Mouse (Mus musculus) midbrain, embryonic 14.5 days (tissue): ENCODE measurements at regions not wholly inside any gene's neighbourhood (a gene's known extent, or its start where the extent isn't known, plus 50 kb on each side); places are given as distances from the start of the nearest gene placed in this dataset.

Experiments
- ATAC-seq: fragments of 200-750 bp; cut with Nextera tagmentation; 2 replicates; pipeline ENCODE4 v1.8.0; 2017; ENCODE audit warnings: moderate number of reproducible peaks, moderate library complexity; ENCODE audit not compliant: low FRiP score, low TSS enrichment
- DNase-seq: peaks from one replicate; pipeline ENCODE4 v3.0.0-alpha.2; 2015
- H3K27ac ChIP-seq: fragments of 300-500 bp; sonication (generic); replicated peaks from 2 replicates; pipeline ENCODE4 v1.5.1; 2014; ENCODE audit warnings: mild to moderate bottlenecking, low read depth, low read length, moderate library complexity
- H3K27me3 ChIP-seq: fragments of 300-500 bp; sonication (generic); 2 replicates; pipeline ENCODE4 v1.6.1; 2014; ENCODE audit warnings: low read length, control low read depth, mixed read lengths; ENCODE audit not compliant: control insufficient read depth, insufficient read depth
- H3K36me3 ChIP-seq: fragments of 300-500 bp; sonication (generic); 2 replicates; pipeline ENCODE4 v1.6.1; 2014; ENCODE audit warnings: low read length, control low read depth; ENCODE audit not compliant: control insufficient read depth, insufficient read depth
- H3K4me1 ChIP-seq: fragments of 300-500 bp; sonication (generic); 2 replicates; pipeline ENCODE4 v1.6.1; 2014; ENCODE audit warnings: mild to moderate bottlenecking, antibody characterized with exemption, low read length, control low read depth; ENCODE audit not compliant: control insufficient read depth, insufficient read depth
- H3K4me2 ChIP-seq: fragments of 300-500 bp; sonication (generic); 2 replicates; pipeline ENCODE4 v1.6.1; 2014; ENCODE audit warnings: mild to moderate bottlenecking, low read length, moderate library complexity
- H3K4me3 ChIP-seq: fragments of 300-500 bp; sonication (generic); replicated peaks from 2 replicates; pipeline ENCODE4 v1.5.1; 2014; ENCODE audit warnings: low read depth, low read length
- H3K9ac ChIP-seq: fragments of 300-500 bp; sonication (generic); replicated peaks from 2 replicates; pipeline ENCODE4 v1.6.1; 2014; ENCODE audit warnings: mild to moderate bottlenecking, low read length, moderate library complexity
- H3K9me3 ChIP-seq: fragments of 300-500 bp; sonication (generic); 2 replicates; pipeline ENCODE4 v1.6.1; 2016; ENCODE audit warnings: low read length, control low read depth, mixed read lengths; ENCODE audit not compliant: control insufficient read depth
- WGBS: fragments of 180-500 bp; shearing (Covaris S2); extraction: QIAGEN DNeasy Blood & Tissue Kit; methylation state at CpG from one replicate; pipeline ENCODE4 v1.1.7; 2014; 5-methylcytosine and 5-hydroxymethylcytosine counted together

GRCm38 (mm10) chr10:99929191-99929590 is 86.2 kb upstream of the Kitl start:
- Histone ChIP-seq H3K9ac (no peak overlapping the region), H3K4me1 (no peaks in the 10 kb centered on the region), H3K9me3 (no peaks in the 10 kb centered on the region), H3K27me3 (no peaks in the 10 kb centered on the region), H3K4me3 (no peak overlapping the region), H3K36me3 (no peaks in the 10 kb centered on the region), H3K4me2 (no peak overlapping the region), H3K27ac (no peak overlapping the region)
- ATAC-seq = no peak
- WGBS = 92% methylated on average over 6 of the region's 6 CpGs
- DNase-seq = no peak

GRCm38 (mm10) chr10:99927913-99928312 is 87.5 kb upstream of the Kitl start:
- 95% methylated on average over 7 of the region's 7 CpGs for WGBS
- H3K27ac ChIP-seq = no peak overlapping the region
- H3K4me3 ChIP-seq = no peak overlapping the region
- H3K4me1 ChIP-seq = no peaks in the 10 kb centered on the region
- H3K36me3 ChIP-seq = no peaks in the 10 kb centered on the region
- H3K9ac ChIP-seq = no peak overlapping the region
- no peak for ATAC-seq
- no peaks in the 10 kb centered on the region for H3K9me3 ChIP-seq
- H3K27me3 ChIP-seq = no peaks in the 10 kb centered on the region
- no peak for DNase-seq
- no peak overlapping the region for H3K4me2 ChIP-seq

DNA sequence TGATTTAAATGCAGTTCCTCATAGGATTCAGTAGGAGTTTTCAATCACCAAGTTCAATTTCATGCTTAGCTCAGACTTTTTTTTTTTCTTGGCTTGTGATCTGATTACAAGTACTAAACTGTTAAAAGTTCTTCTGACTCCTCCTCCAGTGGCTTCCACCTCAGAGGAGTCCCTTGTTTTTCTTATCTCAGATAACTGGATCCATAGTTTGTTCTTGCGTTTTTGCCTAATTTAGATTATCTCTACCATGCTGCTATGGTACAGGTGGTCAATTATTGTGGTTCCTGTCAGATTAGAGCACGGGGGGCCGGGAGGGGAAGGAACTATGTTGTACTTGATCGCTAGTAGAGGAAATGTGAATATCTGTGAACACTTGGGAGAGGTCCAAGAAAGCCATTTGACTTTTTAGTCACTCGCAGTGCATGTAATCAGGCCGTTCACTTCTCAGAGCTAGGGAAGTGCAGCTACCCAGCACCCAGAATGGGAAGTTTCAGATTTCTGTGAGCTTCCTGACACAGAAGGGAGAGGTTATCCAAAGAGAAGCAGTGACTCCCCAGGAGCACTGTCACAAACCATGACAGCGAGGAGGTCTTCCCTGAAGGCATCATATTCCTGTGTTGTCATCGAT is 89.0 kb upstream of the Kitl start:
- Histone ChIP-seq H3K9ac (no peak overlapping the region), H3K27me3 (no peaks in the 10 kb centered on the region), H3K4me3 (no peak overlapping the region), H3K9me3 (no peaks in the 10 kb centered on the region), H3K27ac (no peak overlapping the region), H3K36me3 (no peaks in the 10 kb centered on the region), H3K4me2 (no peak overlapping the region), H3K4me1 (no peaks in the 10 kb centered on the region)
- ATAC-seq (no peak), DNase-seq (no peak)
- 83% methylated on average over 8 of the region's 8 CpGs for WGBS

GRCm38 (mm10) chr10:99924541-99924940 is 90.9 kb upstream of the Kitl start:
- Histone ChIP-seq H3K9me3 (no peaks in the 10 kb centered on the region), H3K9ac (no peak overlapping the region), H3K27ac (no peak overlapping the region), H3K36me3 (no peaks in the 10 kb centered on the region), H3K4me3 (no peak overlapping the region), H3K27me3 (no peaks in the 10 kb centered on the region), H3K4me2 (no peak overlapping the region), H3K4me1 (no peaks in the 10 kb centered on the region)
- 84% methylated on average over 3 of the region's 3 CpGs for WGBS
- no peak for ATAC-seq
- DNase-seq = no peak

GRCm38 (mm10) chr10:99919925-99920324 is 95.5 kb upstream of the Kitl start:
- WGBS = 84% methylated on average over 2 of the region's 2 CpGs
- Histone ChIP-seq H3K4me1 (no peaks in the 10 kb centered on the region), H3K9me3 (no peaks in the 10 kb centered on the region), H3K4me3 (no peak overlapping the region), H3K27me3 (no peaks in the 10 kb centered on the region), H3K27ac (no peak overlapping the region), H3K4me2 (no peak overlapping the region), H3K36me3 (no peaks in the 10 kb centered on the region), H3K9ac (no peak overlapping the region)
- ATAC-seq (no peak), DNase-seq (no peak)

DNA sequence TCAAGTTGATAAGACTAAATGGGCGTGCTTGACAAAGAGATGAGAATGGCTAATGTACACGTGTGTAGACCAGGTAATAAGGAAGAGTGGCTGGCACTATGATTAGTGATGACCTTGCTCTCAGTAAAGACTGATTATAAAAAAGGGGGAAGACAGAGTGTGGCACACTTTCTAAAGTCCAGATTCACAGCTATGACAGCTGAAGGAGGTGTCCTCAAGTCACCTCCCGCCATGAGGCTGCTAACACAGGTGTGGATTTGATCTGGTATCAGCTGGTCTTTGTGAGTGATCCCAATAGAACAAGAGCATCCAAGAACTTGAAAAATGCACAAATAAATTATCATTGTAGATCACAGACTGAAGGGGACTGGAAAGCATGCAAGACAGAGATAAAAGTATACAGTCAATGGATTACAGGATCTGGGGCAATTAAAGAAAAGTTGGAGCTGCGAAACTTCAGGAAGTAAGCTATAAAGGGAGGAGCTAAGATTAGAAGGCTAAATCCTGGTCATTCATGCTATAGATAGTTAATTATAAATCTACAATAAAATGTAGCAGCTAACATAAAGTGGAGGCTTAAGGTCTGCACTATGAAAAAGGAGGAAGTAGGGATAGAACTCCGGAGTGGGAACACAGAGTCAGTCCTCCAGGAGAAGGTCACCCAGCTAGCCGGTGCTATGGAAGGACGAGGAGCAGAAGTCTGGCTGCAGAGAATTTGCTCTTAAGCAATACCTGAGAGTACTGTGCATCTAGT is 96.7 kb upstream of the Kitl start:
- Histone ChIP-seq H3K9me3 (no peaks in the 10 kb centered on the region), H3K4me3 (no peak overlapping the region), H3K27me3 (no peaks in the 10 kb centered on the region), H3K27ac (no peak overlapping the region), H3K9ac (no peak overlapping the region), H3K4me1 (no peaks in the 10 kb centered on the region), H3K36me3 (no peaks in the 10 kb centered on the region), H3K4me2 (no peak overlapping the region)
- no peak for DNase-seq
- no peak for ATAC-seq
- WGBS = 91% methylated on average over 7 of the region's 7 CpGs

- H3K27me3 ChIP-seq = no peaks in the 10 kb centered on the region
- ATAC-seq = no peak
- WGBS = 92% methylated on average over 4 of the region's 4 CpGs
Observed at GRCm38 (mm10) chr10:99913846-99914187, 101.6 kb upstream of the Kitl start.

GRCm38 (mm10) chr10:99913001-99913845 is 102.2 kb upstream of the Kitl start:
- no peaks in the 10 kb centered on the region for H3K27me3 ChIP-seq
- no peak for DNase-seq
- no peak overlapping the region for H3K4me2 ChIP-seq
- H3K4me1 ChIP-seq = no peaks in the 10 kb centered on the region
- no peak overlapping the region for H3K27ac ChIP-seq
- ATAC-seq = no peak
- no peaks in the 10 kb centered on the region for H3K36me3 ChIP-seq
- no peak overlapping the region for H3K4me3 ChIP-seq
- no peaks in the 10 kb centered on the region for H3K9me3 ChIP-seq
- H3K9ac ChIP-seq = no peak overlapping the region
- 78% methylated on average over 20 of the region's 20 CpGs for WGBS

More at GRCm38 (mm10) chr10:99913846-99914187, 101.6 kb upstream of the Kitl start:
- H3K36me3 ChIP-seq = no peaks in the 10 kb centered on the region
- no peak overlapping the region for H3K4me3 ChIP-seq
- H3K27ac ChIP-seq = no peak overlapping the region
- no peak overlapping the region for H3K9ac ChIP-seq
- H3K9me3 ChIP-seq = no peaks in the 10 kb centered on the region
- H3K4me2 ChIP-seq = no peak overlapping the region
- no peaks in the 10 kb centered on the region for H3K4me1 ChIP-seq
- no peak for DNase-seq
